Mouse (Mus musculus): Measurements from ENCODE around the gene Prcc.
A peak's percentile ranks its signal among the peaks of the same experiment; 100 is the strongest.

The Prcc gene

DNA sequence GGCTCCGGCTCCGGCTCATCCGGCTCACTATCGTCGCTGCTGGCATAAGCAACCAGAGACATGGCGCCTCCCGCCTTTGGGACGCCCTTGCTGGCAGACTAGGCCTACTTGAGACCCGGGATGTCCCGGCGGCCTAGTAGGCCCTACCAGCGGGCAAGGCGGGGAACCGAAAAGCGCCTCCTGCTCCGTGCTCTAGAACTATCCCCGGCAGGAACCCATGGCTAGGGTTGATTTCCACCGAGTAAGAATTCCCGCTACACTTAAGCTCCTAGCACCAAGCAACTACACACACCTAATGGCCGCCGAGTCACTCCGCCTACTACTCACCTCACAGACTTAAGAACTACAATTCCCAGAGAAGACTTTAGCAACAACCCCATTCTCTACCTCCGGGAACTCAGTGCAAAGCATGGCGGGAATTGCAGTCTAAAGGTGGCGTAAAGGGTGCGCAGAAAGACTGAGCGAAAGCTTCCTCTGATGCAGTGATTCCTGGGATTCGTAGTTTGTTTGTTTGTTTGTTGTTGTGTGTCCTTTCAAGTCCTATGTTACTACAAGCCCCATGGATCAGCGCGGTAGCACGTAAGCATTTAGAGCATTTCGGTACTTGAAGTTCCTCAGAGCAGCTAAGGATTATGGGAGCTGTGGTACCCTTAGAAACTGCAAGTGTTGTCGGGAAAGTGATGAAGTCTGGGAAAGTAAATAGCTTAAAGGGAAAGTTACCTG, at the start of gene Prcc:
Gene Prcc (minus strand): TSS at position 328 of the 723 bp plus-strand sequence.
- DNase-seq (ENCODE audit: extremely low read depth, low read depth), result peak; percentile 100

DNA sequence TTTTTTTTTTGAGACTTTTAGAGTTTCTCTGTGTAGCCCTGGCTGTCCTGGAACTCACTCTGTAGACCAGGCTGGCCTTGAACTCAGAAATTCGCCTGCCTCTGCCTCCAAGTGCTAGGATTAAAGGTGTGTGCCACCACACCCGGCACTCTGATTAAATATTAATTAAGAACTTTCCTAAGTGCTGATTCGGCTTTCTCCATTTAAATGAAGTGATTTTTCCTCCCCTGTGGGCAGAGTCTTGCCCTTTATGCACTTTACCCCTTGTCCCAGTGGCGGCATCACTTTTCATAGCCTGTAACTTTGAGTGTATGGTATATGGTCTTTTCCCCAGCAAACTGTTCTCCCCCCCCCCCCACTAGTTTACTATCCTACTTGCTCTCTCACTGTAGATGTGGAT, 49.8 kb upstream of the Prcc start:
- no peak for DNase-seq (ENCODE audit: extremely low read depth, low read depth)

- DNase-seq (ENCODE audit: extremely low read depth, low read depth), result no peak
Observed at GRCm38 (mm10) chr3:87934501-87934900, 49.1 kb upstream of the Prcc start.

- no peak for DNase-seq (ENCODE audit: extremely low read depth, low read depth)
Observed at GRCm38 (mm10) chr3:87934026-87934425, 48.6 kb upstream of the Prcc start.

- DNase-seq (ENCODE audit: extremely low read depth, low read depth), result peak; percentile 98
Observed at GRCm38 (mm10) chr3:87930078-87930795, 44.8 kb upstream of the Prcc start, which contains the start of the genes Isg20l2 and Rrnad1. Gene Isg20l2 (plus strand): TSS chr3:87930314. Gene Rrnad1 (minus strand): TSS chr3:87930717.

- DNase-seq (ENCODE audit: extremely low read depth, low read depth), result peak; percentile 87
Observed at GRCm38 (mm10) chr3:87929341-87930077, 44.1 kb upstream of the Prcc start.

GRCm38 (mm10) chr3:87927452-87927851, 42.0 kb upstream of the Prcc start:
- DNase-seq (ENCODE audit: extremely low read depth, low read depth), result no peak

DNA sequence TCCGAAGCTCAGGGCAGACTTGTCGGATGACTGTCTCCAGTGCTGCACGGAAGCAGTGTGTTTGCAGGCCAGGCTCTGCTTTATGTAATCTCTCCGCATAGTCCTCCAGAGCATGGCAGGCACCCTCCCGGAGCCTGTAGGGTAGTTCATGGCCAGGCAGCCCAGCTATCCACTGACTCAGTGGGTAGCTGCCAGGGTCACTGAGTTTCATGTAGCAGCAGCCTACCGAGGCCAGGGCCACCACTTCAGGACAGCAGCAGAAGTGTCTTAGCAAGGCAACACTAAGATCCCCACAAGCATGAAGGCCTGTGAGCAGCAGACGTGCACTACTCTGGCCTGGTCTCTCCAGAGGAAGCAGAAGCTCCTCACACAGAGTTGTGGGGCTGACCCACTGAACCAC, 39.6 kb upstream of the Prcc start:
- DNase-seq (ENCODE audit: extremely low read depth, low read depth), result no peak

DNA sequence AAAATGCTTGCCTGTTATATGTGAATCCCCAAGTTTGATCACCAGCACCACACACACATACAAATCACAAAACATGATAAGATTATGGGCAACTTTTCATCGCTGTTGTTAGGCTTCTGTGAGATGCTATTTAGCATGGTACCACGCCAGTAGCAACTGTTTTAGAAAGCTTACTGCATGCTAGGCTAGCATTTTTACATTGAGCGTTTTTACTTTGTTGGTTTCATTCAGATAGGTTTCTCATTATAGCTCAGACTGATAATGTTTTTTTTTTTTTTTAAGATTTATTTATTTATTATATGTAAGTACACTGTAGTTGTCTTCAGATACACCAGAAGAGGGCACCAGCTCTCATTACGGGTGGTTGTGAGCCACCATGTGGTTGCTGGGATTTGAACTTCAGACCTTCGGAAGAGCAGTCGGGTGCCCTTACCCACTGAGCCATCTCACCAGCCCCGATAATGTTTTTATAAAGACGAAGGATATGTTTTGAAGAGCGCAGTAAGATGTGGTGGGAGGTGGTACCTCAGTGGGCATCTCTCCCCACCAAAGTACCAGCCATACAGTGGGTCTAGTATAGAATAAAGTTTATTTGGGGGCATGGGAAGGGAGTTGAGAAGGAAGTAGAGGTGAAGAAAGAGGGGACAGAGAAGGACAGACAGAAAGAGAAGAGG, 35.0 kb upstream of the Prcc start:
- DNase-seq (ENCODE audit: extremely low read depth, low read depth), result no peak

DNA sequence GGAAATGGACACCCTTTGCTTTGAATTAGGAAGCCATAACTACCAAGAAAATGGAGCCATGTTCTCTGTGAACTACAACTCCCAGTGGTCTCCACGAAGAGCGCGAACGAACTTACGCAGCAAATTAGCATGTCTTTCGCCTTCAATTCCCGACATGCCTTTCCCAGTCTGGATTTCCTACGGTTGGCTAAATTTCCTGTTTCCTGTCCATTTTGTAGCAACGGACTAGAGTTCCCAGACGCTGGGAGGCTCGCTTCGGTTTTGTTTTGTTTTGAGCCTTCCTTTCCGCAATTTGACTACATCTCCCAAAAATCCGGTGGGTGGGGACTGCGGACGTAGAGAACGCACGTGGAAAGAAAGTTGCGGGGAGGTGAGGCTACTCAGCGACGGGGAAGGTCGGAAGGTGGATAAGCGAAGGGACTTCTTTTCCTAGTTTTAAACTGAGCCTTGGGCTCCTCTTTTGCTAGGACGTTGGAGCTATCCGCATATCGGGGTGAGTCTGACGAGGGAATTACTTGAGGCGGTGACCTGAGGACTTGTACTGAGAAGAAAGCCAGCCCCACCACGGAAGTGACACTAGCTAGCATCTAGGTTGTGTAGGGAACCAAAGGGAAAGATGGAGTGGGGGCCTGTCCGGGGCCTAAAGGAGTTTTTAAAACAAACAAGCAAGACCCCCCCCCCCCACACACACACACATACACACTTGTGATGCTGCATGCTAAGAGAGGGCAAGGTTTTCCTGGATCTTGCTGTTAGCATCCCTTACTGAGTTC, 34.1 kb upstream of the Prcc start, which contains the start of gene Mrpl24:
Gene Mrpl24 (plus strand): TSS at position 171 of the 773 bp plus-strand sequence.
- DNase-seq (ENCODE audit: extremely low read depth, low read depth), result peak; percentile 85

DNA sequence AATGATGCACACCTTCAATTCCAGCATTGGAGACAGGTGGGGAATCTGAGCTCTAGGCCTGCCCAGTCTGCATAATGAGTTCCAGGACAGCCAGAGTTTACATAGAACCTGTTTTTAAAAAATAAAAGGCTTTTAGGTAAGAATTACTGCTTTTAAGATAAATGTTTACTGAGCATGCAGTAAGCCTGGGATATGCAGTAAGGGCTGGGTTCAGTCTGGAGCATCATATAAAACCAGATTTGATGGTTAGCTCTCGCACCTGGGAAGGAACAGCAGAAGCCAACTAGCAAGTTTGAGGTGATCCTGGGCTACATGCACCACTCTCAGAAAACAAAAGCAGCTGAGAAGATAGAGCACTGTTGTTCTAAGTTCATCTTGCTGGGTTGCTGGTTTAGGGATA, 33.1 kb upstream of the Prcc start:
- DNase-seq (ENCODE audit: extremely low read depth, low read depth), result no peak

DNA sequence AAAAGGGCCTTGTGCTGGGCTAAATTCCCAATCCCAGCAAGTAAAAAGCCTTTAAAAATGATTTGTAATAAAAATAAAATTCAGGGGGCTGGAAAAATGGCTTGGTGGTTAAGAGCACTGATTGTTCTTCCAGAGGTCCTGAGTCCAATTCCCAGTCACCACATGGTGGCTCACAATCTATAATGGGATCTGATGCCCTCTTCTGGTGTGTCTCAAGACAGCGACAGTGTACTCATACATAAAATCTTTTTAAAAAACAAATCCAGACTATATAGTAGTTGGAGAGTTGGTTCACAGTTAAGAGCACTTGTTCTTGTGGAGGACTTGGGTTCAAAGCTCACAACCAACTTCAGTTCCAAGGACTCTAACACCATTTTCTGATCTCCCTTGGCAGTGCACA, 31.6 kb upstream of the Prcc start:
- no peak for DNase-seq (ENCODE audit: extremely low read depth, low read depth)

GRCm38 (mm10) chr3:87913891-87914290, 28.5 kb upstream of the Prcc start:
- DNase-seq (ENCODE audit: extremely low read depth, low read depth), result no peak

DNA sequence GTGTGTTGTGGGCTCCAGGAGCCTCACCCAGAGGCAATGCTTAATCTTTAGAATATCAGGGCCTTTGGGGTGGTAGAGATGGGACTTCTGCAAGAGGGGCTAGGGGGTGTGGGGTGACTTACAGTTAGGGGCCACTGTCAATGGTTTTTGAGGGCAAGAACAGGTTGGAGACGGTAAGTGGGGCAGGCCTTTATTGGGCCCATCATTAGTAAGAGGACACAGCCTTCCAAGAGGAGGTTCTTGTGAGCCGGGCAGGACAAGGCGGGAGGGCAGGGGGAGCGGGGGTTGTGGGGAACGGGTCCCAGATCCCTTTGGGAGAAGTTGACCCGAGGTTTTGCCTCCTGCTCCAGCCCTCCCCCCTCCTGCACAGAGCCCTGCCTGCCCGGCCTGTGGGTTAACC, 28.1 kb upstream of the Prcc start:
- no peak for DNase-seq (ENCODE audit: extremely low read depth, low read depth)

DNA sequence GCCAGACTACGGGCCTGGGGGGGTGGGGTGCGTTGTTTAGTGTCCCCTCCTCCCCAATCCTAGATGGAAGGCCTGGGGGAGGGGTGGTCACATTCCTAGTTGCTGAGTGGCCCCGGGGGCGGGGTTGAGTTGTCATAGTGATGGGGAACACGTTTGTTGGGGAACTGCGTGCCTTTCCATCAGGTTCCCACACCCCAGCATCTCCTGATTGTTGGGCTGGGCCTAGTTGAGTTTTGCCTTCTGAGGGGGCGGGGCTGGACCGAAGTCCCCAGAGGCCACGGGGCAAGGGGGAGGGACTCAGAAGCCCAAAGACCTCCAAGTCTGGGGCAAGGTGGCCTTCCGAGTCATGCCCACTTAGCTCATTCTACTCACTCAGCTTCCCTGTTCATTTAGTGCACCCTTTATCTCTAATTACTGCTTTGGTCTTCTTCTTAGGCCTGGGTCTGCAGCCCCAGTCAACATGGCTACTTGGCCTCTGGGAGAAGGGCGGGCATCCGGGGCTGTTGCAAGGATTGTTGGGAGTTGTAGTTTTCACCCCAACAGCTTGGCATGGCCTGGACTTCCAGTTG, 25.2 kb upstream of the Prcc start:
- no peak for DNase-seq (ENCODE audit: extremely low read depth, low read depth)

DNA sequence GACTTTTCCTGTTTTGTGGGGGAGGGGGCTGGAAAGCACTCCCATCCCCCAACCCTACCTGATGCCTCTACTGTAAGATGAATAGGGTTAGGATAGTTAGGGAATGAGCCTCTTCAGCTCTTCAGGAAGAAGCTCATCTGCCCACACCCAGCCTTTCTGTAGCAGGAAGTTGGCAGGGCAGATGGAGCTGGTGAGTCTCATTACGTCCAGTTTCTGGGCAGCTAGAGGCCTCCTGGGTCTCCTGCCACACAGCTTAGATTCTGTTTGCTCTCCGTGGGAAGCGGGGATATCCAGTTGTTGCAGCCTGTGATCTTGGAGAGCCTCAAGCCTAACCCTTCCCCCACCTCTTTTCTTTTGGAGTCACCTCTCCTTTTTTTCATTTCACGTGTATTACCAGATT, 24.5 kb upstream of the Prcc start:
- DNase-seq (ENCODE audit: extremely low read depth, low read depth), result no peak

DNA sequence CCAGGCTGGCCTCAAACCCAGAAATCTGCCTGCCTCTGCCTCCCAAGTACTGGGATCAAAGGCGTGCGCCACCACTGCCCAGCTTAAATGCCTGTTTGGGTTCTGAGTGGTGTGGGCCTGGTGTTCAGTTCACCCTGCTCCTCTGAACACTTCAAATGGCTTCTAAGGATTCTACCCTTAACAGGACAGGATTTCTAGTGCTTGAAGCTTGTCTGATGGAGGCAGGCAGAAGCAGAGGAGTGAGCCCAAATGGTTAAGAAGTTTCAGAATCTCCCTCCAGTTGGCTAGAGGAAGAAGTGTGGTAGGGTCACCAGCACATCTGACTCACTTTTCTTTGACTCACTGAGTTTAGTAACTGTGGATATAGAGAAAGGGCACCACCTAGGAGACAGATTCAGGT, 24.0 kb upstream of the Prcc start:
- no peak for DNase-seq (ENCODE audit: extremely low read depth, low read depth)

- no peak for DNase-seq (ENCODE audit: extremely low read depth, low read depth)
Observed at GRCm38 (mm10) chr3:87907906-87908305, 22.5 kb upstream of the Prcc start.

- DNase-seq (ENCODE audit: extremely low read depth, low read depth), result peak; percentile 53
Observed at GRCm38 (mm10) chr3:87906981-87907857, 21.8 kb upstream of the Prcc start.

Data from MEL-GATA-1-ER (cell line).